Mouse (Mus musculus): ENCODE data around the gene Gtf2ird2.

DNA sequence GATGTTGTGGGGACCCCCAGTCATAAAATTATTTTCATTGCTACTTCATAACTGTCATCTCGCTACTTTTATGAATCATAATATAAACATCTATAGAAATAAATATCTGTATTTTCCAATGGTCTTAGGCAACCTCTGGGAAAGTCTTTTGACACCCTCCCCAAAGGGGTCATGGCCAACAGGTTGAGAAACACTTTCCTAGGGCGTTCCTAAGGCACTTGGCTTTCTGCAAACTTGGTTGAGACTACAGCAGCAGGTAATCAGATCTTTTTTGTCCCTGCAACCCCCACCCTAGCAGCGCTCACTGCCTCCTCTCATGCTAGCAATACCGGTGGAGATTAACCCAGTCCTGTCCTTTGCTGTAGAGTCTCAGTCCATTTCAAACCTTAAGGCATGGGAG lies 37.5 kb downstream of the Gtf2ird2 start:
- TF ChIP-seq CTCF (IDR thresholded peaks at IDR 0.05; ENCODE audit: extremely low read depth, insufficient read length, insufficient replicate concordance, low read depth, low read length) (no peak), POLR2A (IDR thresholded peaks at IDR 0.05; ENCODE audit: low read depth, low read length) (no peak)
